Mouse (Mus musculus): ENCODE data around the gene Ktn1. TPM values are rescaled to one million over a fixed set of nuclear protein-coding genes. Genes with fewer than 3 reads are reported as not detected.
A peak's percentile ranks its signal among the peaks of the same experiment; 100 is the strongest.

Ktn1 gene
- polyA plus RNA-seq, 1 experiment from 2014 or later: 23.6 TPM

DNA sequence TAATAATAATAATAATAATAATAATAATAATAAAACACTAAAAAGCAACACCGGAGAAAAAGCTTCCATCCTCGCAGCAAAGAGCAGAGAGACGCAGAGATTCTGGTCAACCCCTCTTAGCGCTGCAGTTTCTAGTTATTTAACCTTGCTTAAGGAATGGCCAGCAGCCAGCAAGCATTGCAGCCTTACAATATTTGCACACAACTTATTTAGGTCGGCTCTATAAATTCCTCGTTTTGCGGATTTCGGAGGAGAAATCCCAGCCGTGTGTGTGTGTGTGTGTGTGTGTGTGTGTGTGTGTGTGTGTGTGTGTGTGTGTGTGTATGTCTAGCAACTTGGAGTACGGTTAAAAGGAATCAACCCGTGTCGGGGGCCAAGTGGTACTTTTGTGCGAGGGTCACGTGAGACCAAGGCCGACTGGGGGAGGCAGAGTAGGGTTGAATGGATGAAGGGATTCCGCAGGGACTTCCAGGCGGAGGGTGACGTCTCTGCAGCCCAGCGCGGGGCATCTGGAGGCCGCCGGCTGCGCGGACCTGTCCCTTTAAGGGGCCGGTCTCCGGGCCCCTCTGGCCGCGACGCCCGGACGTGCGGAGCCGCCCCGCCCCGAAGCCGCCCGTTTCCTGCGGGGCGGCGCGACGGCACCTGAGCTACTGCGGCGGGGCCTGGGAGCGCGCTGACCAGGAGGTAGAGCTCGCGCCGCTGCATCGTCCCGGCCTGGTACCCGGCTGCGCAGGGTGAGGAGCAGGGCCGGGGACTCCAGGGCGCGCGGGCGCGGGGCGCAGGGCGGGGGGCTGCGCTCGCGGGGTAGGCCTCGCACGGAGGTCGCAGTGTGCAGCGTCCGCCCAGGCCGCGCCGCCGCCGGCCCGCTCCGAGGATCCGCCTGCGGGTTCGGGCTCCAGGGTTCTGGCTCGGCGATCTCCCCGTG is 720 bp downstream of the Ktn1 start:
- Histone ChIP-seq H3K79me2 (ENCODE audit: inconsistent target) (peaks cover 42% of the 10 kb centered on the region), H3K4me3 (ENCODE audit: inconsistent target) (peak overlapping the region; percentile 63), H3K27ac (no peak overlapping the region), H3K36me3 (ENCODE audit: inconsistent target) (no peaks in the 10 kb centered on the region)
- under 1% methylated on average over 76 of the region's 82 CpGs for WGBS (ENCODE audit: missing documents)

DNA sequence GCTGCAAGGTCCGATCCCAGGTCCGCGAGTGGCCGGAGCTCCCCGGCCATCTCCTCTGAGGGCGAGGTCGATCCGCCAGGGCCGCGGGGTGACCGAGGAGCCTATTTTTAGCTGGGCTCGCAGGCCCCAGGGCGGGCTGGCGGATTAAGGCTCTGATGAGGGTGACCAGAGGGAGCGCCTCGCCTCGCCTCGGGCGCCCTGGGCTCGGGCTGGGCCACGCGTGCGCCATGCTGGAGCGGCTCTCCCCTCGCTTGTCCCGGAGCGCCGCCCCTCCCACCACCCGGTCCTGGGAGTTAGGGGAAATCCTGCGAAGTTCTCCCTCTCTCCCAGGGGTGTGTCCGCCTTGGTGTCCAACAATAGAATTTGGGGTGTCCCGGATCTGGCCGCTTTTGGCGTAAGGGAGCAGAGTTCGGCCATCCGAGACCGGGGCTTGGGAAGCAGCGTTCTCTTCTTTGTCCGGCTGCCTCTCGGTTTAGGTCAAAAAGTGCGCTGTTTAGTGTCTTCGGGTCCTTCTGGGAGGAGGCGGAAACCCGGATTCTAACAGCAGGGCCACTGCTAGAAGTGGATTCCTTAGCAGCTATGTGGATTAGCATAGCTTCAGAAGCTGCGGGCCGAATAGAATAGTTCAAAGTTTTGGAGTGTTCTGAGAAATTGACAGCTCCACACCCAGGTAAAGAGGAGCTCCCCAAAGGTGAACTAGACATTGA is 1.5 kb downstream of the Ktn1 start:
- Histone ChIP-seq H3K36me3 (ENCODE audit: inconsistent target) (no peaks in the 10 kb centered on the region), H3K27ac (0 out of 2 replicates have a peak overlapping the region, but pooled peaks have one; percentile 12), H3K79me2 (ENCODE audit: inconsistent target) (peaks cover 51% of the 10 kb centered on the region), H3K4me3 (ENCODE audit: inconsistent target) (peak overlapping the region; percentile 63)
- WGBS (ENCODE audit: missing documents): 1% methylated on average over 46 of the region's 46 CpGs

DNA sequence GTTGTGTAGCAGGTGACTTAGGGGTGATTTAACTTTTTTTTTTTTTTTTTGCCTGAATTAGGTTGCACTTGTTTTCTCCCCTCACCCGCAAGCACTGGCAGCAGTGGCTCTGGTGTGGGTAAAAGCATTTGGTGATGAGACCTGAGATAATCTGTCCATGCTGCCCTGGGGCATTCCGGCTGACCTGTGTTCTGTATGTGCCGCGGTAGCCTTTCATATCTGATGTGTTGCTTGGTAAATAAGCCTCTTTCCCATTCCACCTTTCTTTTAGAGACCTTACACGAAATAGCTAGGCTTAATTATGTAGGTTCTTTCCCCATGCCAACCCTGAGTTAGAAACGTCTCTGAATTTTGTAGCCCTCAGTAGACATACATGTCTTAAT is 2.1 kb downstream of the Ktn1 start:
- Histone ChIP-seq H3K79me2 (ENCODE audit: inconsistent target) (peaks cover 56% of the 10 kb centered on the region), H3K4me3 (ENCODE audit: inconsistent target) (peak overlapping the region; percentile 63), H3K27ac (0 out of 2 replicates have a peak overlapping the region, but pooled peaks have one; percentile 12), H3K36me3 (ENCODE audit: inconsistent target) (no peaks in the 10 kb centered on the region)
- WGBS (ENCODE audit: missing documents): 71% methylated on average over 5 of the region's 6 CpGs

DNA sequence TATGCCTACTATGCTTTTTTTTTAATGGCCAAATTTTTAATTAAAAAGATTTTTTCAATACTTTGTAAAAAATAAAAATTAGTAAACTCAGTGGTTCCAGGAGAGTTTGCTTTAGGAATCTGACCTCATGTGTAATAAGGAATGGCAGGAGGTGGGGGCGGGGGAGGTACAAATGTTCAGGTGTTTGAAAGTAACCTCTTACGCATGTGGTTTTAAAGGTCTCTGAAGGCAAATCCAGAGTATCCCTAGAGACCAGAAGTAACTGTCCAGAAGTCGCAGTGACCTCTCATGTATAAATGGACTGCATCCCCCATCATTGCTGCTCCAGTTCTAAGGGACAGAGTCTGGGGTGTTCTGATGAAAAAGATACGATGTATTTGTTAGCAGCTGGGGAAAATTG is 3.0 kb downstream of the Ktn1 start:
- H3K36me3 ChIP-seq (ENCODE audit: inconsistent target): no peaks in the 10 kb centered on the region
- no peak overlapping the region for H3K4me3 ChIP-seq (ENCODE audit: inconsistent target)
- H3K27ac ChIP-seq: no peak overlapping the region
- peaks cover 65% of the 10 kb centered on the region for H3K79me2 ChIP-seq (ENCODE audit: inconsistent target)
- 87% methylated on average over 4 of the region's 4 CpGs for WGBS (ENCODE audit: missing documents)

DNA sequence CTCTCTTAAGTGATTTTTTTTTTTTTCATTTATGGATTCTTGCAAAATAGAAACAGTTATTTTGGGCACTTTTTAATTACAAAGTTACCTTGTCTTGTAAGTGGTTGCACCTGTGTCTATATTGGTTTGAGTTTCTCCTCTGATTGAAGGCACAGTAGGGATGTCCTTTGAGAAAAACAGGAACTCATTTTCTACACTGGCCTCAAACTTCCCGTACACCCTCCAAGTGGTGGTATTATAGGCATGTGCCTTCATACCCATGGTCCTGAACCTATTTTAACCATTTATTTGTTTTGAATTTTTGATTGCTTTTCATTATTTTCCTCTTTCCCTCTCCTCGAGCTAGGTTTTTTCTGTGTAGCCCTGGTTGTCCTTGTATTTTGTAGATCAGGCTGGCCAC is 7.2 kb downstream of the Ktn1 start:
- peaks cover 100% of the 10 kb centered on the region for H3K79me2 ChIP-seq (ENCODE audit: inconsistent target)
- H3K27ac ChIP-seq: no peak overlapping the region
- no peaks in the 10 kb centered on the region for H3K36me3 ChIP-seq (ENCODE audit: inconsistent target)
- 0% methylated on average over 2 of the region's 2 CpGs for WGBS (ENCODE audit: missing documents)
- no peak overlapping the region for H3K4me3 ChIP-seq (ENCODE audit: inconsistent target)

DNA sequence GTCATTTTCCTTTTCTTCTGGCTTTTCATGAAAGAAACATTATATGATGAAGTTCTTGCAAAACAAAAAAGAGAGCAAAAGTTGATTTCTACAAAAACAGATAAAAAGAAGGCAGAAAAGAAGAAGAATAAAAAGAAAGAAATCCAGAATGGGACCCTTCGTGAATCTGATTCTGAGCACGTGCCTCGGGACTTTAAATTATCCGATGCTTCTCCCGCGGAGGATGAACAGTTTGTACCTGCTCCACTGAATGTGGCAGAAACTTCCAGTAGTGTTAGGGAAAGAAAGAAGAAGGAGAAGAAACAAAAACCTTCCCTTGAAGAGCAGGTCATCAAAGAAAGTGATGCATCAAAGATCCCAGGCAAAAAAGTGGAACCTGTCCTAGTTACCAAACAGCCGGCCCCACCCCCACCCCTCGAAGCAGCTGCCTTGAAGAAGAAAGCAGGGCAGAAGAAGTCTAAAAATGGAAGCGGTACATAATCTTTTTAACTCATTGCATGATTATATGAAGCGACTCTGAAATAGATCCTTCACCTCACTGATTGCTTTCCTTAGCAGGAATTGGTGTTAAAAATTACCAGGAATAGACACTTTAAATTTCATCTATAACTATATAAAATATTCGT is 15.7 kb downstream of the Ktn1 start:
- no peak overlapping the region for H3K4me3 ChIP-seq (ENCODE audit: inconsistent target)
- no peaks in the 10 kb centered on the region for H3K36me3 ChIP-seq (ENCODE audit: inconsistent target)
- 77% methylated on average over 11 of the region's 11 CpGs for WGBS (ENCODE audit: missing documents)
- peaks cover 57% of the 10 kb centered on the region for H3K79me2 ChIP-seq (ENCODE audit: inconsistent target)
- no peak overlapping the region for H3K27ac ChIP-seq

DNA sequence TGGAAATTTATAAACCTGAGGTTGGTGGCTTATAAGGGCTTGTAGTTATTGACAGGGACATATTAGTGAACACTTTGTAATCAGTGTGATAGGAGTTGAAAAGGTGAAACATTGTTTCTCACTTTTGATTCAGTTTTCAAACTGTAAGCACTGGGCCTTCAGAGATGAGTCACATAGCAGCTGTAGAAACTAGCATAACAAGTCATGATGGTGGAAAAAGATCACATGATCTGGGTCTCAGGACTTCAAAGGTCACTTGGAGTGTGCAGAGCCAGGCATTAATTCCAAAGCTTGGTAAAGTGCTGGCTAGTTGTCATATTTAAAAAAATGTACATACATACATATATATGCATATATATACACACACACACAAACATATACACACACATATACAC is 16.2 kb downstream of the Ktn1 start:
- H3K4me3 ChIP-seq (ENCODE audit: inconsistent target): no peak overlapping the region
- no peaks in the 10 kb centered on the region for H3K36me3 ChIP-seq (ENCODE audit: inconsistent target)
- peaks cover 52% of the 10 kb centered on the region for H3K79me2 ChIP-seq (ENCODE audit: inconsistent target)
- no peak overlapping the region for H3K27ac ChIP-seq

DNA sequence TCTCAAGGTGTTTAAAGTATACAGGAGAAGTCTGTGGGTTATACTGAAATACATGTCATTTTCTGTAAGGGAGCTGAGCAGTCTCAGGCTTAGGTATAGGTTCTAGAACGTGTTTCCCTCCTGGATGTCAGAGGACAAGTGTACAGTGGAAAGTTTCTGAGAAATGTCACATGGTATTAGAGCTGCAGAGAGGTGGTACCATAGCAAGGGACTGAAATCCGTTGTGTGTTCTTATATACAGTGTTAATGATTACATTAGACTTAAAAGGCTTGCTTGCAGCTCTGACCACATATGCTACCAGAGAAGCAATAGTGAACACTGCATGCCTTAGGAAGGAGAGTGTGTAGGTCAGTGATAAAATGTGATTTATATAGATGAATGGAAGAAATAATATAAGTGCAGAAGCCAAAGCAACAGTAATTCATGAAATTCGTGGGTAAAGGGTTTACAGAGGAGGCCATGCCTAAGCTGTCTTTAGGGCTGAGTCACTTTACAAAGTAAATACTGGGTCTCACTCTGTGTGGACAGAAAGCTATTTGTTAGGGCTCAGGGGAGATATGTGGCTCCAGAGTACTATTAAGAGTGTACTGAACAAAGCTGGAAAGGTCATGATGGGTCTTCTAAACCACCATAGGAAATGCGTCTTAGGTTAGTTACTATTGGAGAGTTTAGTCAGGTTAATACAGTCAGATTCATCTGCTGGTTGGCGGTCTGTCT is 17.0 kb downstream of the Ktn1 start:
- 96% methylated on average over 4 of the region's 5 CpGs for WGBS (ENCODE audit: missing documents)

DNA sequence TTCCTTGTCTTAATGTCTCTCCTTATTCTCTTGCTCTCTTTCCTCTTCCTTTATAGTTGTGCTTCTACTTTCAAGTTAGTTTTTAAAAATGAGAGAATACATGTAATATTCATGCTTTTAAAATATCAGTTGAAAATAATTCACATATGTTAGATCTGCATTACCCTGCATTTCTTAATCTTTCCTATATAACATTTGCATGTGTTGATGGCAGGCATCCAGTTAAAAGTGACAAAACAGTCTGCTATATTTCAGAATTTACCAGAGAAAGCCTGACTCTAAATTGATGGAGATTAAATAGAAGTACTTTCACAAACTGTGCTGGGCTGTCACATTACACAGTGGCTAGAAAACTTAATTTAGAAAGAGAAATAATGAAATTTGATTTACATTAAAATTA is 19.8 kb downstream of the Ktn1 start:
- no peak overlapping the region for H3K4me3 ChIP-seq (ENCODE audit: inconsistent target)
- peaks cover 16% of the 10 kb centered on the region; the same call in 1 of the 2 replicates for H3K79me2 ChIP-seq (ENCODE audit: inconsistent target)
- H3K36me3 ChIP-seq (ENCODE audit: inconsistent target): peaks cover 5% of the 10 kb centered on the region; the same call in 1 of the 2 replicates
- no peak overlapping the region for H3K27ac ChIP-seq

More for the DNA sequence above, 17.0 kb downstream of the Ktn1 start:
- H3K4me3 ChIP-seq (ENCODE audit: inconsistent target): no peak overlapping the region
- no peak overlapping the region for H3K27ac ChIP-seq
- no peaks in the 10 kb centered on the region for H3K36me3 ChIP-seq (ENCODE audit: inconsistent target)
- H3K79me2 ChIP-seq (ENCODE audit: inconsistent target): peaks cover 45% of the 10 kb centered on the region

DNA sequence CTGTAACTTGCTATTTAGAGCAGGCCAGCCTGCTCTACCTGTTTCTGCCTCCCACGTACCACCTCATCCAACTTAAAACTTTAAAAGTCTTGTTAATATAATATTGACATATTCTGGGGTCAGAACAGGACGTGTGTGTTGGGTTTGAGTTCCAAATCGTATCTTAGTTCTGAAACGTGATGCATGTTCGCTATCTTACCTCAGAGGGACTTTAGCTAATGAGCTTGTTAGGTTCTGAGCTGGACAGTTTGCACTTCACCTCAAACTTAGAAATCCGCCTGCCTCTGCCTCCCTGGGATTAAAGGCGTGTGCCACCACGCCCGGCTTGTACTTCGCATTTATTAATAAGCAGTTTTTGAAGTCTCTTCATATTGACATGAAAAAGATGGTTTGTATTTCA is 34.6 kb downstream of the Ktn1 start:
- Histone ChIP-seq H3K4me3 (ENCODE audit: inconsistent target) (no peak overlapping the region), H3K36me3 (ENCODE audit: inconsistent target) (peaks cover 68% of the 10 kb centered on the region)
- WGBS (ENCODE audit: missing documents): 96% methylated on average over 10 of the region's 10 CpGs

DNA sequence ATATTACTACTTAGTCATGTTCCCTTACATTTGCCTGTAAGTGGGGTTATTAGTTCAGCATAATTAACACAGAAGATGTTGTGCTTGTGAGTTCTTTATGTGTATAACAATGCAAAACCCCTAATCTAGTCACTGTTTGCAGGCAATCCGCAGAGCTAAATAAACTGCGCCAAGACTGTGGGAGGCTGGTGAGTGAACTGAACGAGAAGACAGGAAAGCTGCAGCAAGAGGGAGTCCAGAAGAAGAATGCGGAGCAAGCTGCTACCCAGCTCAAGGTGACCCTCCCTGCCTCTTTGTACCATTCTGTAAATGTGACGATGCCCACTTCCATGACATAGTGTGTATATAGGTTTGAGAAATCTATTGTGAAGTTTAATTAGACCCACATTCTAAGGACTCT is 36.3 kb downstream of the Ktn1 start:
- WGBS (ENCODE audit: missing documents): 96% methylated on average over 5 of the region's 5 CpGs
- H3K36me3 ChIP-seq (ENCODE audit: inconsistent target): peaks cover 75% of the 10 kb centered on the region
- H3K4me3 ChIP-seq (ENCODE audit: inconsistent target): no peak overlapping the region
- no peak overlapping the region for H3K27ac ChIP-seq
- H3K79me2 ChIP-seq (ENCODE audit: inconsistent target): no peaks in the 10 kb centered on the region

More for the DNA sequence above, 34.6 kb downstream of the Ktn1 start:
- Histone ChIP-seq H3K79me2 (ENCODE audit: inconsistent target) (no peaks in the 10 kb centered on the region), H3K27ac (no peak overlapping the region)

DNA sequence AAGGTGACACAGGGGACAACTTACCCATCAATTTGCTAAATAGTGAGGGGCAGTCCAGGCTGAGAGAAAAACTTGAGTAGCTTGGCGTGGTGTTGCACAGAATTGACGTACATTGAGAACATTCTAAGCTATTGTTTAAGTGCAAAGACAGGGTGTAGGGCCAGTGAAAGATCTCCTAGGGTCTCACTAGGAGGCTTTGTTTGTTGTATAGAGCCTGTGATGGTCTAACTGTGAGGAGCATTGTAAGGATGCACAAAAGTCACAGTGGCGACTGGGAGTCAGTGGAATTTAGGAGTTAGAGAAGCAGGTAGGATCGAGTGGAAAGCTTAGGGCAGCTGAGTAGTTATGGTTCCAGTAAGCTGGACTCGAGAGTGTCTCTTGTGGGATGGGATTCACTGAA is 50.9 kb downstream of the Ktn1 start:
- H3K36me3 ChIP-seq (ENCODE audit: inconsistent target): peaks cover 31% of the 10 kb centered on the region

DNA sequence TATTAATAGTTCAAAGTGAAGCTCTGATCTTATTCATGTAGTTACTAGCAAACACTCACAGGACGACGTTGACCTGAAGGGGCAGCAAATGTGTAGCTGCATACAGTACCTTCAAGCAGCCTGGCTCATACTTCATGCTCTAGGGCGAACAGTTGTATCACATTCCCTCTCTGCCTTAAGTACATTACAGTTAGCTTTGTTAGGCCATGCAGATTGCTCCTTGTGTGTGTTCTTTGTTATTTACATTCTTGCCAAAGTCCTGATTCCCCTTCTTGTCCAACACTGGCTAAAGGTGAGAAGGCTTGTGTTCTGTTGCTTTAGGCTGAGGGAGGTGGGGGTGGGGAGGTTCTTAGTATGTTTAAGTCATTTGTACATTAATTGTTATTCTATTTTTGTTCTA is 61.3 kb downstream of the Ktn1 start:
- Histone ChIP-seq H3K27ac (no peak overlapping the region), H3K79me2 (ENCODE audit: inconsistent target) (no peaks in the 10 kb centered on the region), H3K4me3 (ENCODE audit: inconsistent target) (no peak overlapping the region), H3K36me3 (ENCODE audit: inconsistent target) (peaks cover 57% of the 10 kb centered on the region)
- WGBS (ENCODE audit: missing documents): 97% methylated on average over 3 of the region's 3 CpGs

More for the DNA sequence above, 50.9 kb downstream of the Ktn1 start:
- Histone ChIP-seq H3K4me3 (ENCODE audit: inconsistent target) (no peak overlapping the region), H3K79me2 (ENCODE audit: inconsistent target) (no peaks in the 10 kb centered on the region), H3K27ac (no peak overlapping the region)
- whole genome bisulfite sequencing (ENCODE audit: missing documents): 94% methylated on average over 5 of the region's 5 CpGs

DNA sequence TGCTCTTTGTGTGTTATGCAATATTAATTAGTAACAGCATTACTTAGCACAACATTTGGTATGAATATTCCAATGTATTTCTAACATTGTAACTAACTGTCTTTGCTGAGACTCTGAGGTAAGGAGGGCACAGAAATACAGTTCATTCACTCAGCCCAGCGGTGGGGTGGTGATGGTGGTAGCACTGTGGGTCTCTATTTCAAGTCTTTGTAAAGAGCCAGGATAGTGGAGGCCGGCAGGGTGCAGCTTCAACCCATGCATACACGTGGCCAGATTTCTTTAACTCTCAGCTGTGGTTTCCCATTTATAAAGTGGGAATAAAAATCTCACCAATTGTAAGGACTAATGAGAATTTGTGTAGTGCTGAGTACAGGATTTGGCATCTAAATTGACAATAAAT is 67.5 kb downstream of the Ktn1 start:
- WGBS (ENCODE audit: missing documents): 94% methylated on average over 3 of the region's 3 CpGs
- H3K4me3 ChIP-seq (ENCODE audit: inconsistent target): no peak overlapping the region
- no peaks in the 10 kb centered on the region for H3K79me2 ChIP-seq (ENCODE audit: inconsistent target)
- peaks cover 8% of the 10 kb centered on the region for H3K36me3 ChIP-seq (ENCODE audit: inconsistent target)
- H3K27ac ChIP-seq: no peak overlapping the region
